Mouse (Mus musculus): ENCODE results near the gene Daglb.

- TF ChIP-seq ZC3H11A (IDR thresholded peaks at IDR 0.05; ENCODE audit: borderline replicate concordance, low read depth, low read length): no peak
- TF ChIP-seq HCFC1 (IDR thresholded peaks at IDR 0.05; ENCODE audit: borderline replicate concordance, insufficient read depth, low read length): no peak
- no peak for TF ChIP-seq ZNF384 (IDR thresholded peaks at IDR 0.05; ENCODE audit: low read depth, low read length)
- no peak for TF ChIP-seq CHD2 (IDR thresholded peaks at IDR 0.05; ENCODE audit: low read depth, low read length)
- no peak for TF ChIP-seq MAFK (IDR thresholded peaks at IDR 0.05; ENCODE audit: insufficient read depth, low read depth, low read length)
Measured at GRCm38 (mm10) chr5:143491736-143492135, 27.4 kb downstream of the Daglb start.

All from ES-E14 (cell line).